17 mouse cellular contexts compared by ENCODE assay signal in the genomic region with DNA sequence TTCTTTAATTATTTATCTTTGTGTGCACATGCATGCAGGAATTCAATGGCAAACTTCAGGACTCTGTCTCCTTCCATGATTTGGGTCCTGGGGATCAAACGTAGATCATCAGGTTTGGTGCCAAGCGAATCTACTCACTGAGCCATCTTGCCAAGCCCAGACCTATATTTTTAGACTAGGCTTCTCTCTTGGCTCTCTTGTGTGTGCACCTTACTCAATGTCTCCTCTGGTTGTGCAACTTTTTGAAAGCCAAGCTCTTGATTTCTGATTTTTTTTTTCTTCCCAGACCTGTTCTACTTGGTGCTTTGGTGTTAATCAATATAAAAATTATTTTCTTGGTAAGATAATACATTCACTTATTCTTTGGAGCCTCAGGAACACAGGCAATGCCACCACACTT. TPM values are rescaled to one million over a fixed set of nuclear protein-coding genes. Genes with fewer than 3 reads are reported as not detected.
"Had no signal": no experiment of that assay in that cellular context is flagged by ENCODE, and none has a peak within 500 bp of the region (broad histone marks: within the 10 kb centered on the region; RNA-seq: fewer than 3 reads in every experiment).

No protein-coding gene starts in this region.

- DNase-seq: heart, postnatal 10 days; heart, postnatal 14 days; heart, postnatal 36 days; heart, postnatal 4 days; kidney, adult 11 months; kidney, adult 18-20 months; kidney, adult 2 months; kidney, adult 8-10 months; kidney, adult 9 months; kidney, postnatal 10 days; kidney, postnatal 14 days; kidney, postnatal 25 days; kidney, postnatal 36 days; kidney, postnatal 4 days; layer of hippocampus, adult 9-11 months; layer of hippocampus, postnatal 36 days had no signal

RNA-seq across cellular contexts. Expression of a gene that starts 19.3 kb away (rescaled TPM):
- polyA plus RNA-seq: inflammation-experienced regulatory T-cells, adult 6 months had no signal
